Mouse (Mus musculus): ENCODE measurements around the gene Ephx3.

The Ephx3 gene

GRCm38 (mm10) chr17:32188863-32189636, at the start of gene Ephx3:
Gene Ephx3 (minus strand): TSS chr17:32189549.
- WGBS, result 11% methylated on average over 42 of the region's 42 CpGs

GRCm38 (mm10) chr17:32238589-32238988, 49.2 kb upstream of the Ephx3 start:
- 68% methylated on average over 1 of the region's 1 CpGs for WGBS

GRCm38 (mm10) chr17:32235534-32236191, 46.3 kb upstream of the Ephx3 start:
- WGBS, result 35% methylated on average over 5 of the region's 5 CpGs

GRCm38 (mm10) chr17:32229256-32229655, 39.9 kb upstream of the Ephx3 start:
- 95% methylated on average over 4 of the region's 4 CpGs for WGBS

- WGBS, result 49% methylated on average over 3 of the region's 3 CpGs
Observed at GRCm38 (mm10) chr17:32220873-32221272, 31.5 kb upstream of the Ephx3 start.

GRCm38 (mm10) chr17:32215587-32215986, 26.2 kb upstream of the Ephx3 start:
- WGBS, result 59% methylated on average over 4 of the region's 4 CpGs

GRCm38 (mm10) chr17:32211554-32211953, 22.2 kb upstream of the Ephx3 start:
- WGBS, result 85% methylated on average over 6 of the region's 6 CpGs

- WGBS, result 27% methylated on average over 3 of the region's 3 CpGs
Observed at GRCm38 (mm10) chr17:32209752-32210151, 20.4 kb upstream of the Ephx3 start.

- WGBS, result 65% methylated on average over 6 of the region's 6 CpGs
Observed at GRCm38 (mm10) chr17:32209144-32209543, 19.8 kb upstream of the Ephx3 start.

- 39% methylated on average over 5 of the region's 5 CpGs for WGBS
Observed at GRCm38 (mm10) chr17:32207586-32208245, 18.4 kb upstream of the Ephx3 start.

- 65% methylated on average over 3 of the region's 3 CpGs for WGBS
Observed at GRCm38 (mm10) chr17:32205345-32205744, 16.0 kb upstream of the Ephx3 start.

- 56% methylated on average over 3 of the region's 3 CpGs for WGBS
Observed at GRCm38 (mm10) chr17:32202972-32203371, 13.6 kb upstream of the Ephx3 start.

GRCm38 (mm10) chr17:32201086-32201485, 11.7 kb upstream of the Ephx3 start:
- 69% methylated on average over 5 of the region's 5 CpGs for WGBS

GRCm38 (mm10) chr17:32199796-32200195, 10.4 kb upstream of the Ephx3 start:
- 89% methylated on average over 2 of the region's 2 CpGs for WGBS

- WGBS, result 49% methylated on average over 14 of the region's 14 CpGs
Observed at GRCm38 (mm10) chr17:32197156-32197555, 7.8 kb upstream of the Ephx3 start.

GRCm38 (mm10) chr17:32195725-32196124, 6.4 kb upstream of the Ephx3 start:
- WGBS, result 82% methylated on average over 5 of the region's 5 CpGs

- 83% methylated on average over 5 of the region's 5 CpGs for WGBS
Observed at GRCm38 (mm10) chr17:32193010-32193409, 3.7 kb upstream of the Ephx3 start.

- 24% methylated on average over 5 of the region's 5 CpGs for WGBS
Observed at GRCm38 (mm10) chr17:32189850-32190249, 501 bp upstream of the Ephx3 start.

GRCm38 (mm10) chr17:32183017-32183416, 6.3 kb downstream of the Ephx3 start:
- WGBS, result 70% methylated on average over 8 of the region's 8 CpGs

GRCm38 (mm10) chr17:32179621-32180491, 9.5 kb downstream of the Ephx3 start:
- 59% methylated on average over 11 of the region's 11 CpGs for WGBS

GRCm38 (mm10) chr17:32176919-32177318, 12.4 kb downstream of the Ephx3 start:
- WGBS, result 93% methylated on average over 4 of the region's 4 CpGs

GRCm38 (mm10) chr17:32173166-32173565, 16.2 kb downstream of the Ephx3 start:
- WGBS, result 82% methylated on average over 7 of the region's 7 CpGs

All from cerebral cortex, adult 2 months (tissue).